Mouse (Mus musculus): ENCODE measurements at regions not wholly inside any gene's neighbourhood (a gene's known extent, or its start where the extent isn't known, plus 50 kb on each side); places are given as distances from the start of the nearest gene placed in this dataset.

DNA sequence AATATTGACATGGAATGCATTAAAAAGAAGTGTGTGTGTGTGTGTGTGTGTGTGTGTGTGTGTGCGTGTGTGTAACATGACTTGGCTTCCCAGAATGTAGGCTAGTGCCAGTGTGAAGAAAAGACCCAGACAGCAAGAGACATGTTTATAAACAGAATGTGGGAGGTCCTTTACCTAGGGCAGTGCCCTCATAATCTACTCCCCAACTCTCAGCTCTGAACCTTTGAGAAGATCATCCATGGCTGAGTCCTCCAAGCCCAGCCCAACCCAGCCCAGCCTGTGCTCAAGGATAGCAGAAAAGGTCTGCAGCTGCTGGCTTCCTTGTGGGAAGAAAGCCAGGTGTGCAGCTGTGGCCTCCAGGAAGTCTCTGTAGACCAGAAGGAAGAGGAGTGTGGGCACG is 539.8 kb upstream of the Cdh5 start:
- no peak overlapping the region for H3K4me3 ChIP-seq (ENCODE audit: control insufficient read depth, insufficient read depth, low read length)
- H3K27me3 ChIP-seq (ENCODE audit: control insufficient read depth, insufficient read depth, low read length), result no peaks in the 10 kb centered on the region
- H3K36me3 ChIP-seq (ENCODE audit: control insufficient read depth, insufficient read depth, low read length), result no peaks in the 10 kb centered on the region
- H3K27ac ChIP-seq (ENCODE audit: control insufficient read depth, insufficient read depth, low read length), result no peak overlapping the region
- no peak for DNase-seq
- no peaks in the 10 kb centered on the region for H3K4me1 ChIP-seq (replicated peaks; ENCODE audit: control insufficient read depth, insufficient read depth, low read length)
- TF ChIP-seq CTCF (IDR thresholded peaks at IDR 0.05; ENCODE audit: borderline replicate concordance, control insufficient read depth, extremely low read depth, insufficient read depth, low read length, poor library complexity), result no peak
- no peak for TF ChIP-seq POLR2A (IDR thresholded peaks at IDR 0.05; ENCODE audit: control insufficient read depth, extremely low read depth, insufficient read depth, low read length, poor library complexity)
- WGBS, result 75% methylated on average over 2 of the region's 2 CpGs

DNA sequence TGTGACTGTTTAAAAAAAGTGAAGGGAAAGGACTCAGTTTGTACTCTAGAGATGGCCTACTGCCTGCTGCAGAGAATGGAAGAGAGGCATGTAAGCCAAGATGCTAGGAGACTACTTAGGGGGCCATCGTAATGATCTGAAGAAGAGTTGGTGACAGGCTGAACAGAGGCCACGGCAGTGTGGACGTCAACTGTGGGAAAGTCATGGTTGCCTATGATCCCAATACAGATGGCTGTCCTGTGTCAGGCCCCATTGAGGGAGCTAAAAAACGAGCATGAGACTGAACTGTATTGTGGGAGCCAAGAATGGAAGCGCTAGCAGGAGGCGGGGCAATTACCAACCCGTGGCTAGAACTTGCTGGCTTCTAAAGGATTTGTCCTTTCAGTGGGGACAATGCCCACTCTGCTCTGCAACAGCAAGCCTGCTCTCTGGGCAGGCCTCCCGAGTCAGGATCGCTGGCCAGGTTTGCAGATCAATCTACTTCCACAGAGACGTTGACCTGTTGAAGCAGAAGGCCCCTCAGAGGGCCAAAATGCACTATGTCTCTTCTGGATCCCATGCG is 530.5 kb upstream of the Cdh5 start:
- Histone ChIP-seq H3K27ac (ENCODE audit: control insufficient read depth, insufficient read depth, low read length) (no peak overlapping the region), H3K27me3 (ENCODE audit: control insufficient read depth, insufficient read depth, low read length) (no peaks in the 10 kb centered on the region), H3K36me3 (ENCODE audit: control insufficient read depth, insufficient read depth, low read length) (no peaks in the 10 kb centered on the region), H3K4me1 (replicated peaks; ENCODE audit: control insufficient read depth, insufficient read depth, low read length) (no peaks in the 10 kb centered on the region), H3K4me3 (ENCODE audit: control insufficient read depth, insufficient read depth, low read length) (no peak overlapping the region)
- TF ChIP-seq CTCF (IDR thresholded peaks at IDR 0.05; ENCODE audit: borderline replicate concordance, control insufficient read depth, extremely low read depth, insufficient read depth, low read length, poor library complexity) (no peak), POLR2A (IDR thresholded peaks at IDR 0.05; ENCODE audit: control insufficient read depth, extremely low read depth, insufficient read depth, low read length, poor library complexity) (no peak)
- no peak for DNase-seq
- WGBS, result 90% methylated on average over 11 of the region's 11 CpGs

DNA sequence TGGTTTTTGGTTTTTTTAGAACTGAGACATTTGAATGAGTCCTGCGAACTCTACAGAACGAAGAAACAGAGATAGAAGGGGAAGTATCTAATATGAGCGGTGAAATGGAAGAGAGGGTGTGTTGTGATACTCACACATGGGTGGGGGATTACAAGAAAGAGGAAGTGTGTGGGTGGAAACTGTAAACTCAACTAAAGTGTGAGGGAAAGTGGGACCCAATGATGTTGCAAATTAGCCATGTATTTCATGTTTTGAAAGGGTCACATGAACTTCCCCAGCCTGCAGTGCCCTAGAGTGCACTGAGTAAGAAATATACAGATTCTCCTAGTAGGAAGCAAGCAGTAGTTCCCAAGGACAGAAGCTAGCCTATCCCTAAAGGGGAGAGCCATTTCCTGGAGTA is 524.3 kb upstream of the Cdh5 start:
- Histone ChIP-seq H3K36me3 (ENCODE audit: control insufficient read depth, insufficient read depth, low read length) (no peaks in the 10 kb centered on the region), H3K27me3 (ENCODE audit: control insufficient read depth, insufficient read depth, low read length) (no peaks in the 10 kb centered on the region), H3K4me3 (ENCODE audit: control insufficient read depth, insufficient read depth, low read length) (no peak overlapping the region), H3K4me1 (replicated peaks; ENCODE audit: control insufficient read depth, insufficient read depth, low read length) (no peaks in the 10 kb centered on the region), H3K27ac (ENCODE audit: control insufficient read depth, insufficient read depth, low read length) (no peak overlapping the region)
- 9% methylated on average over 3 of the region's 3 CpGs for WGBS
- no peak for DNase-seq
- no peak for TF ChIP-seq CTCF (IDR thresholded peaks at IDR 0.05; ENCODE audit: borderline replicate concordance, control insufficient read depth, extremely low read depth, insufficient read depth, low read length, poor library complexity)
- no peak for TF ChIP-seq POLR2A (IDR thresholded peaks at IDR 0.05; ENCODE audit: control insufficient read depth, extremely low read depth, insufficient read depth, low read length, poor library complexity)

DNA sequence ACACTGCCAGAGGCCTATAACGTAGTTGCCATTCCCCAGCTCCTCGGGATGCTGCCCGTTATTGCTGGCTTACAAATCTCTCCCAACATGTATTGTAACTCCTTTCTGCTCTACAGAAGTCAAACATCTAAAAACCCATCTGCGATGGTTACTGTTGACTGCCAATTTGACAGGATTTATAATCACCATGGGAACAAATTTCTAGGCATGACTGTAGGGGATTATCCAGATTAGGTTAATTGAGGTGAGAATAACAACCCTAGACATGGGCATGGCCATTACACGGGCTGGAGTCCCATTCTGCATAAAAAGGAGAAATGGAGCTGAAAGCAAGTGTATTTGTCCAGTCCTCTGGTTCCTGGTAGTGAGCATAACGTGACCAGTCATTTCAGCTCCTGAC is 523.4 kb upstream of the Cdh5 start:
- no peaks in the 10 kb centered on the region for H3K27me3 ChIP-seq (ENCODE audit: control insufficient read depth, insufficient read depth, low read length)
- TF ChIP-seq CTCF (IDR thresholded peaks at IDR 0.05; ENCODE audit: borderline replicate concordance, control insufficient read depth, extremely low read depth, insufficient read depth, low read length, poor library complexity) (no peak), POLR2A (IDR thresholded peaks at IDR 0.05; ENCODE audit: control insufficient read depth, extremely low read depth, insufficient read depth, low read length, poor library complexity) (no peak)
- no peak overlapping the region for H3K27ac ChIP-seq (ENCODE audit: control insufficient read depth, insufficient read depth, low read length)
- H3K36me3 ChIP-seq (ENCODE audit: control insufficient read depth, insufficient read depth, low read length), result no peaks in the 10 kb centered on the region
- H3K4me1 ChIP-seq (replicated peaks; ENCODE audit: control insufficient read depth, insufficient read depth, low read length), result no peaks in the 10 kb centered on the region
- WGBS, result 91% methylated on average over 6 of the region's 6 CpGs
- H3K4me3 ChIP-seq (ENCODE audit: control insufficient read depth, insufficient read depth, low read length), result no peak overlapping the region
- no peak for DNase-seq

DNA sequence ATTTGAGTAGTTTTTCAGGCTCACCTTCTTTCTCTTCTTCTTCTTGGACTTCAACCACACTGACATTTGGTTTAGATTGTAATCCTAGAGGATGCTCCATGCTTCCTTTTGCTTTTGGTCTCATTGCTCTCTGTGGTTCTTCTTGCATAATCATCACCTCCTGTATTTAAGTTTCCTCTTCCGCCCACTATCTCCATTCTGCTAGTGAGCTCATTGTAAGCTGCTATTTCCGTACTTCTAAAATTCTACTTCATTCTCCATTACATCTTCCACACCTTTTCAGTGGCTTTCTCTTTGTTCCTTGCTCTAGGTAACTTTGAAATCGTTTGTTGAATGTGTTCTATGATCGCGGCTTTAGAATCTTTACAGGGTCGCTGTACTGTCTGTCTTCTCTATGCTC is 493.1 kb upstream of the Cdh5 start:
- DNase-seq, result no peak
- WGBS, result 92% methylated on average over 6 of the region's 6 CpGs
- no peak overlapping the region for H3K27ac ChIP-seq (ENCODE audit: control insufficient read depth, insufficient read depth, low read length)
- H3K4me1 ChIP-seq (replicated peaks; ENCODE audit: control insufficient read depth, insufficient read depth, low read length), result no peaks in the 10 kb centered on the region
- no peak for TF ChIP-seq CTCF (IDR thresholded peaks at IDR 0.05; ENCODE audit: borderline replicate concordance, control insufficient read depth, extremely low read depth, insufficient read depth, low read length, poor library complexity)
- no peak for TF ChIP-seq POLR2A (IDR thresholded peaks at IDR 0.05; ENCODE audit: control insufficient read depth, extremely low read depth, insufficient read depth, low read length, poor library complexity)
- H3K27me3 ChIP-seq (ENCODE audit: control insufficient read depth, insufficient read depth, low read length), result no peaks in the 10 kb centered on the region
- no peak overlapping the region for H3K4me3 ChIP-seq (ENCODE audit: control insufficient read depth, insufficient read depth, low read length)
- no peaks in the 10 kb centered on the region for H3K36me3 ChIP-seq (ENCODE audit: control insufficient read depth, insufficient read depth, low read length)

DNA sequence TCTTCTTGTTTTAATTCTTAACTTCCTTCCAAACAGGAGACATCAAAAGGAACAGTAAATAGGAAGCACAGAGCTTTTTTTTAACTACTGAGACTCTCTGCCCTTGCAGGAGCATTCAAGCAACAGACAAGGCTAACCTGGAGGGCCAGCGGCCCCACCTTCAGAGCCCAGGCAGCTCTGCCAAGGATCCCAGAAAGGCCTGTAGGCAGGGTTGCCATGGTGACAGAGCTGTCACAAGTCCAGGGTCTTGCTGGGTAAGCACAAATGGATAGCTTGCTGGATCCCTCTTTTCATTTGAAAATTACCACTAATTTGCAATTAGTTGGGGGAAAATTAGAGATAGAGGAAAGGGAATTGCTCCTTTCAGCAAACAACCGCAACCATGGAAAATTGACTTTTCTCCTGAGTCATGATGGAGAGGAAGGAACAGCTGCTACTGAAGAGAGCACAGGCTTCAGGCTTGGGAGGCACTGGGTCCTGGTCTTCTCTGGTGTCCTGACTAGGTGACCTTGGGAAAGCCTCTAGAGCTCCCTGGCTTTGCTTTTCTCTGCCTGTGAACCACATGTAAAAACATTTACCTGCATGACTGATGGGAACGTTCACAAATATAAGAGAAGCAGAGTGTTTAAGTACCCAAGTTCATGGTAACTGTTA is 477.5 kb upstream of the Cdh5 start:
- Histone ChIP-seq H3K4me1 (replicated peaks; ENCODE audit: control insufficient read depth, insufficient read depth, low read length) (no peaks in the 10 kb centered on the region), H3K4me3 (ENCODE audit: control insufficient read depth, insufficient read depth, low read length) (no peak overlapping the region), H3K27me3 (ENCODE audit: control insufficient read depth, insufficient read depth, low read length) (no peaks in the 10 kb centered on the region), H3K36me3 (ENCODE audit: control insufficient read depth, insufficient read depth, low read length) (no peaks in the 10 kb centered on the region), H3K27ac (ENCODE audit: control insufficient read depth, insufficient read depth, low read length) (no peak overlapping the region)
- no peak for TF ChIP-seq CTCF (IDR thresholded peaks at IDR 0.05; ENCODE audit: borderline replicate concordance, control insufficient read depth, extremely low read depth, insufficient read depth, low read length, poor library complexity)
- TF ChIP-seq POLR2A (IDR thresholded peaks at IDR 0.05; ENCODE audit: control insufficient read depth, extremely low read depth, insufficient read depth, low read length, poor library complexity), result no peak
- no peak for DNase-seq
- 70% methylated on average over 3 of the region's 3 CpGs for WGBS

Data from thymus, adult 2 months (tissue).